Mouse (Mus musculus) heart, adult 2 months (tissue): ENCODE results near the gene Ftl1-ps1.
A peak's percentile ranks its signal among the peaks of the same experiment; 100 is the strongest.

ENCODE experiments used
- CTCF ChIP-seq: fragments of 200-600 bp; IDR thresholded peaks from 2 replicates; pipeline ENCODE4 v1.8.1; 2022; ENCODE audit warnings: antibody characterized with exemption, mild to moderate bottlenecking, moderate library complexity
- POLR2A ChIP-seq: fragments of 200-500 bp; IDR thresholded peaks from 2 replicates; pipeline ENCODE4 v1.6.1; 2011; ENCODE audit warnings: mild to moderate bottlenecking, low read depth, low read length, control low read depth; ENCODE audit not compliant: insufficient read depth

- TF ChIP-seq CTCF (peak; percentile 35), POLR2A (no peak)
These were observed 9.8 kb upstream of the Ftl1-ps1 start for GRCm38 (mm10) chr13:74389730-74390129.
